Mouse (Mus musculus): ENCODE measurements around the gene Prkg1. TPM values are rescaled to one million over a fixed set of nuclear protein-coding genes. Genes with fewer than 3 reads are reported as not detected.

Gene Prkg1
- polyA plus RNA-seq, 1 experiment, result 23.3 TPM

DNA sequence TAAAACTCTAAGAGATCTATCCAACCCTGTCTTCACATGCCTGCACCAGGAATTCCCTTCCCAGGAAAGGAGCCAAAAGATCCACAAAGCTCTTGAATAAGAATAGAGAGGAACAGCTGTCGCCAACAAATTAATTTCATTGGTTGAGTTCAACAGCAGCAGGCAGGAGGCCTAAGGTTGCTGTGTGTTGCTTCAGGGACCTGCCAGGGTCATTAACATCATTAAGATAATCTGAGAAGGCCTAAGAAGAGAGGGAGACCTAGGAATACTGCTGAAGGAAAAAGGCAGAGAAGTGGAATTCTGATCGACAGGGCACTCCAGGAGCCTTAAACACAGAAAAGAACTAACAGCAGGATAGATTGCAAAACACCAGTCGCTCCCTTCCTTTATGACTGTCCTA is 413.0 kb downstream of the Prkg1 start:
- no peak for TF ChIP-seq POLR2A (IDR thresholded peaks at IDR 0.05; ENCODE audit: low read depth, low read length)
- TF ChIP-seq CTCF (IDR thresholded peaks at IDR 0.05; ENCODE audit: borderline replicate concordance, insufficient read depth, low read length), result no peak
- Histone ChIP-seq H3K4me3 (ENCODE audit: insufficient read depth, low read length) (no peak overlapping the region), H3K27ac (ENCODE audit: insufficient read depth, low read length) (no peak overlapping the region), H3K4me1 (ENCODE audit: control insufficient read depth, insufficient read depth, low read length) (peaks cover 2% of the 10 kb centered on the region)

DNA sequence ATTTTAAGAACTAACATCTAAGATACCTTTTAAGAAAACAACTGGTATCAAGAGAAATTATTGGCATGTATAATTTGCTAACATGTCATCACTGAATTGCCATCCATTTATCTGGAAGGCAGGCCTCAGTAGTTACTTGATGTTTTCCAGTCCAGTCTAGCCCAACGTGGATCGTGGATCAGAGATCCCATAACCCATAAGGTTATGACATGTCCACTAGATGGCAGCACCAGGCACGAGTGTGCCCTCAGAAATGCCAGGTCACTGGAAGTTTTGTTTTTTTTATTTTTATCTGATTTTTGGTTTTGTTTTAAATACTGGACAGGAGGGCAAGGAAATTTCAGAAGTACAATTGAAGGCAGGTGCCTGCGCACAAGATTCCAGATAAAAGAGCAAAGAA is 422.7 kb downstream of the Prkg1 start:
- H3K4me1 ChIP-seq (ENCODE audit: control insufficient read depth, insufficient read depth, low read length), result no peaks in the 10 kb centered on the region
- no peak overlapping the region for H3K27ac ChIP-seq (ENCODE audit: insufficient read depth, low read length)
- H3K4me3 ChIP-seq (ENCODE audit: insufficient read depth, low read length), result no peak overlapping the region
- TF ChIP-seq CTCF (IDR thresholded peaks at IDR 0.05; ENCODE audit: borderline replicate concordance, insufficient read depth, low read length) (peak; percentile 63; the same call in 1 of the 2 replicates), POLR2A (IDR thresholded peaks at IDR 0.05; ENCODE audit: low read depth, low read length) (no peak)

DNA sequence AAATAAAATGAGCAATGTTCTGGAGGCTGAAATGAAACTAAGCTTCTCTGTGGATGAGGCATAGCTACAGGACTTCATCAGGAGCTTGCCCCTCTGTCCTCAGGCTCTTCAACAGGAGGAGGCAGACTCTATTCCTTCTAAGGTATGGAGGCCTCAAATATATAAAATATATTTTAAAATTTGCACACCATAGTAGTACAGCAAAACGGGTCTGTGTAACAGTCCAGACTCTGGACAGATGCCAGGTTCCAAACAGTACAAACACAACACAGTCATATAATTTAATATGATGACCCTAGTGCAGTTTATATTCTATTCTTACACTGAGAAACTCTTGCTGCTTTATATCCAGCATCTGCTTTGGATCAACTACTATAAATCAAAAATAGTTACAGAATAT is 423.9 kb downstream of the Prkg1 start:
- no peaks in the 10 kb centered on the region for H3K4me1 ChIP-seq (ENCODE audit: control insufficient read depth, insufficient read depth, low read length)
- TF ChIP-seq CTCF (IDR thresholded peaks at IDR 0.05; ENCODE audit: borderline replicate concordance, insufficient read depth, low read length), result no peak
- TF ChIP-seq POLR2A (IDR thresholded peaks at IDR 0.05; ENCODE audit: low read depth, low read length), result no peak
- no peak overlapping the region for H3K4me3 ChIP-seq (ENCODE audit: insufficient read depth, low read length)
- no peak overlapping the region for H3K27ac ChIP-seq (ENCODE audit: insufficient read depth, low read length)

DNA sequence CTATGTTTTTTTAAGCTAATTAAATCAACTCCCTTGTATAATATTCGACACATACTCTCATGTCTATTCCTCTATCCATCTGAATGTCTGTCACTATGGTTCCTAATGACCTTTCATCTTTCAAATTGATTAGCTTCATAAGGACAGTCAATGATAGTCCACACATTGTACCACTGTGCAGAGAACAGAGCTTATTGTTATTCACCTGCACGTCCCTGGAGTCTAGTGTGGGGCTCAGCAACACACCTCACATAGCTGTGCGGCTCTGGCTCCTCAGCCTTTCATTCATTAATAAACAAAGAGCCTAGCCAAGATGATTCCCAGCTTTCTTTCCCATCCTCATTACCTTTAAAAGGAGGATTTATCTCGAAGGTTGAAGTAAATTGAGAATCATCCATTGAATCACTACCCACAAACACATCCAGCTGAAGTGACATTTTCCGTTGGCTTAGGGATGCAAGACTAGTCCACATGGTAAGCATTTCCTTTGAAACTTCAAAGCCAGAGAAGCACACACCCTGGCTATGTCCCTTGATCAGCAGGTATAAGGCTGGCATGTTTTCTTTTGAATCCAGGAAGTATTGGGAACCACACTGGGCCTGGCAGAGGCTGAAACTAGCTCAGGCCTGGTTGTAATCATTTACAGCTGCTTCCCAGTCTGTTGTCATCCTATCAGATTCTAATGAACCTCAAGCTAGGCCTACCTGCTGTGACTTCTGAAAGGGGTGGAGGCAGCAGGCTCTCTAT is 426.3 kb downstream of the Prkg1 start:
- TF ChIP-seq CTCF (IDR thresholded peaks at IDR 0.05; ENCODE audit: borderline replicate concordance, insufficient read depth, low read length) (no peak), POLR2A (IDR thresholded peaks at IDR 0.05; ENCODE audit: low read depth, low read length) (no peak)
- Histone ChIP-seq H3K4me1 (ENCODE audit: control insufficient read depth, insufficient read depth, low read length) (no peaks in the 10 kb centered on the region), H3K4me3 (ENCODE audit: insufficient read depth, low read length) (no peak overlapping the region), H3K27ac (ENCODE audit: insufficient read depth, low read length) (no peak overlapping the region)

DNA sequence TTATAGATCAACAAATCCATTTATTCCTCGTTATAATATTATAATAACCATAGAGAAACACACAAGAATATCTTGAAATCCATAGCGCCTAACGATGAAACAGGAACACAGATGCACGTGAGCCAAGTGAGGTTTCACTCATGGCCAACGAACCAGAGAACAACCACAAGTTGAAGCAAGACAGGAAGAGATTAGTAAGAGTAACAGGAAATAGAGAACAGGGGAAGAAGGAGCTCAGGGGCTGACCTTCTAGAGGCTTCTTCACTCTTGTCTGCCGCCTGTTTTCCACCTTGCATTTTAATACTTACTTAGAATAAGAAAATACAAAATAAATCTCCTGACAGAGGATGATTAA is 427.0 kb downstream of the Prkg1 start:
- Histone ChIP-seq H3K27ac (ENCODE audit: insufficient read depth, low read length) (no peak overlapping the region), H3K4me3 (ENCODE audit: insufficient read depth, low read length) (no peak overlapping the region), H3K4me1 (ENCODE audit: control insufficient read depth, insufficient read depth, low read length) (no peaks in the 10 kb centered on the region)
- TF ChIP-seq POLR2A (IDR thresholded peaks at IDR 0.05; ENCODE audit: low read depth, low read length) (no peak), CTCF (IDR thresholded peaks at IDR 0.05; ENCODE audit: borderline replicate concordance, insufficient read depth, low read length) (no peak)

DNA sequence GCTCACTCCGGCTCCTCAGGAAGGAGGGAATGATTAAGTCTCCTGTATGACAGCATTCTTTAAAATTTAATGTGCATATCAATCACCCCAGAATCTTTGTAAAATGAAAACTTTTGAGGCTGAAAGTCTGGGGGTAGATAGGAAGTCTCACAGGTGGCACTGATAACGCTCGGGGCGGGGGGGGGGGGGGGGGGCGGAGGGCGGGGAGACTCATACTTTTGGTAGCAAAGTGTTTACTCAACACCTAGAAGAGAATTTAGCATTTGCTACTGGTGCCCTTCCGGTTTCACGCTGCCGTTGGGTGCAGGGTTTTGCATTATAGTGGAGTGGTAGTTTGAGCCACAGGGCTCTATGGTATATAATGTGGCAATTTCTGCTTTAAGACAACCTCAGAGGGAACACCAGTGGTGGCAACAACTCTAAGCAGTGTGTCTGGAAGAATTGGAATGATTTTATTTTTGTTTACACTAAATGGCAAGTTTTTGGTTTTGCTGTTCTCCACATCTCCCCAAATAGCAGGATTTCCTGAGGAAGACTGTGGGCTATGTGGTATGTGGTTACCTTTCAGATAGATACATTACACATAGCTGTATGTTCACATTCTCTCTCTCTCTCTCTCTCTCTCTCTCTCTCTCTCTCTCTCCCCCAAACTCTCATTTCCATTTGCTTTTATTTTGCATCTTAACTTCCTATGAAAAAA is 427.5 kb downstream of the Prkg1 start:
- no peak overlapping the region for H3K27ac ChIP-seq (ENCODE audit: insufficient read depth, low read length)
- H3K4me3 ChIP-seq (ENCODE audit: insufficient read depth, low read length), result no peak overlapping the region
- TF ChIP-seq CTCF (IDR thresholded peaks at IDR 0.05; ENCODE audit: borderline replicate concordance, insufficient read depth, low read length) (no peak), POLR2A (IDR thresholded peaks at IDR 0.05; ENCODE audit: low read depth, low read length) (no peak)

DNA sequence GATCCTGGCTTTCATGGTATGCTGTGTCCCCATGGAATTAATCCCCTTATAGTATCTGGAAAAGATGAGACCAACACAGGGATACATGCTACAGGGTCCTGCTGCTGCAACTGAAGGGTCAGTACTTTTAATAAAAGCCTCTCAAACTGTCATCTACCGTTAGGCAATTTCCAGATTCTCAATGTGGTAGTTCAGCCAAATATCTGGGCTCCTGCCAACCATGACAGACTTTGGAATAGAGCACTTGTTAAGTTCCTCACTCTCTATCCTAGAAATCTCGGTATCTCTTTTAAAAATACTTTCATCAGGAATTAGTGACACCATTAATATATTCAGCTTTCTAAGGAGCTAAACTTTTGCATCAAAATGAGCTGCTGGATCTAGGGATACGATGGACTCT is 428.5 kb downstream of the Prkg1 start:
- no peaks in the 10 kb centered on the region for H3K4me1 ChIP-seq (ENCODE audit: control insufficient read depth, insufficient read depth, low read length)
- TF ChIP-seq CTCF (IDR thresholded peaks at IDR 0.05; ENCODE audit: borderline replicate concordance, insufficient read depth, low read length), result no peak
- no peak for TF ChIP-seq POLR2A (IDR thresholded peaks at IDR 0.05; ENCODE audit: low read depth, low read length)
- H3K4me3 ChIP-seq (ENCODE audit: insufficient read depth, low read length), result no peak overlapping the region
- no peak overlapping the region for H3K27ac ChIP-seq (ENCODE audit: insufficient read depth, low read length)

More for the DNA sequence above, 427.5 kb downstream of the Prkg1 start:
- no peaks in the 10 kb centered on the region for H3K4me1 ChIP-seq (ENCODE audit: control insufficient read depth, insufficient read depth, low read length)

DNA sequence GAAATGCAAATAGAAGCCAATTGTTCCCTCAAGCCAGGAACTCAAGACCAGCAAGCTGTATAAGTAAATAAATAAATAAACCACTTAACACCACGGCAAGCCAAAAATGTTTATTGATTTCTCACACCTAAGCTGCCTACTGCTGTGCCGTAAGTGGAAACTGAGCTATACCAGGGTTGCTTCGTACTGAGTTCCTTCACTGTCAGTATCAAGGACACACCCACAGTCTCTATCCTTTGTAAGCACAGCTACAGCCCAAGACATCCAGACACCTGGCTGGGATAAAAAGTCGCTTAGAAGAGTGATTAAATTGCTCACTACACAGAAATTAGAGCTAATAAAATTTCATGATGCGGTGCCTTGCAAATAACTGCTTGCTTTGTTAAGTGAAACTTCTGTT is 434.9 kb downstream of the Prkg1 start:
- 0 out of 2 replicates have a peak, but pooled peaks cover 2% of the 10 kb centered on the region for H3K4me1 ChIP-seq (ENCODE audit: control insufficient read depth, insufficient read depth, low read length)
- TF ChIP-seq CTCF (IDR thresholded peaks at IDR 0.05; ENCODE audit: borderline replicate concordance, insufficient read depth, low read length) (no peak), POLR2A (IDR thresholded peaks at IDR 0.05; ENCODE audit: low read depth, low read length) (no peak)
- H3K27ac ChIP-seq (ENCODE audit: insufficient read depth, low read length), result no peak overlapping the region
- H3K4me3 ChIP-seq (ENCODE audit: insufficient read depth, low read length), result no peak overlapping the region

DNA sequence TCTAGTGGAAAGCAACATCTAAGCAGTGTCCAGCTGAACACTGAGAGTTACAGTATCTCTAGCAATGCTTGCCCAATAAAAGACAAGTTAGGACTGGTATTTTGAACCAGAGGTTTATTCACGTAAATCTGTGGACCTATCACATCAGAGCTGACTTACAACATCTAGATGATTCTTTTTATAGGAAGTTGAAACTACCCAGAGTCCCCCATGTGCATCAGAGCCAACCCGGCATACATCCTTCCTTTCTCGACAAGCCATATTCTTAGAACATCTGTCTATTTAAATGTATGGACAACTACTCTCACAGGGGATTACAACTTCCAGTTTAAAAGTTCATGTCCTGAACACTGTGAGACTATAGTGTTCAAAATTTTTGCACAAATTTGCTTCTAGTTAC is 460.1 kb downstream of the Prkg1 start:
- Histone ChIP-seq H3K27ac (ENCODE audit: insufficient read depth, low read length) (no peak overlapping the region), H3K4me3 (ENCODE audit: insufficient read depth, low read length) (no peak overlapping the region), H3K4me1 (ENCODE audit: control insufficient read depth, insufficient read depth, low read length) (no peaks in the 10 kb centered on the region)
- TF ChIP-seq POLR2A (IDR thresholded peaks at IDR 0.05; ENCODE audit: low read depth, low read length), result no peak
- TF ChIP-seq CTCF (IDR thresholded peaks at IDR 0.05; ENCODE audit: borderline replicate concordance, insufficient read depth, low read length), result no peak

DNA sequence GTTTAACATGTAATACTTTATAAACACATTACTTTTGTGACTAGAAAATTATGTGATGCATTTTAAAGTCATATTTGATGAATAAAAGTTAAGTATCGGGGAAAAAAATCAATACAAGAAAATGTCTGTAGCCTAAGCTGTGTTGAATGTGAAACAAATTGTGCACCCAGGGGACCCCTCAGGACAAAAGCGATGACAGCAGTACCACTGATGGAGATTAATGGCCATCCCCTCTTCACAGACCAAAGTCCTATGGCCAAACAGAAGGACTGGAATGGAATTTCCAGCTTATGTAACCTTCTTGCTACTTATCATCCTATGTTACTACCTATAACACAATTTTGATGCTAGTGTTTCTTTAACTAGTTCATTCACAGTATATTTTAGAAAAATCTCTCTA is 473.6 kb downstream of the Prkg1 start:
- Histone ChIP-seq H3K4me3 (ENCODE audit: insufficient read depth, low read length) (no peak overlapping the region), H3K4me1 (ENCODE audit: control insufficient read depth, insufficient read depth, low read length) (no peaks in the 10 kb centered on the region), H3K27ac (ENCODE audit: insufficient read depth, low read length) (no peak overlapping the region)
- TF ChIP-seq POLR2A (IDR thresholded peaks at IDR 0.05; ENCODE audit: low read depth, low read length) (no peak), CTCF (IDR thresholded peaks at IDR 0.05; ENCODE audit: borderline replicate concordance, insufficient read depth, low read length) (no peak)
